Mouse (Mus musculus): ENCODE results near the gene Gm45837.

GRCm38 (mm10) chr7:101499251-101499650 lies 88.6 kb downstream of the Gm45837 start:
- TF ChIP-seq CTCF (IDR thresholded peaks at IDR 0.05 in 2 of 3, conservative IDR thresholded peaks at IDR 0.05 in 1 of 3; ENCODE audit: control insufficient read depth in 1 of 3, insufficient read depth in 1 of 3, low read depth in 2 of 3, low read length in 3 of 3, poor library complexity in 1 of 3, severe bottlenecking in 1 of 3): no peak
- no peak for TF ChIP-seq MAFK (IDR thresholded peaks at IDR 0.05; ENCODE audit: borderline replicate concordance, low read depth, low read length)

All from MEL (cell line).